Mouse (Mus musculus): Measurements from ENCODE around the gene Wnt10a. TPM values are rescaled to one million over a fixed set of nuclear protein-coding genes. Genes with fewer than 3 reads are reported as not detected.
A peak's percentile ranks its signal among the peaks of the same experiment; 100 is the strongest.

Gene Wnt10a
- total RNA-seq (2022): 1 to 10 TPM; 2.5 to 4.3 (median 3.3) TPM

- DNase-seq (ENCODE audit: low spot score in 2 of 2): no peak
These were observed at the start of gene Wnt10a for GRCm38 (mm10) chr1:74791249-74791648. Gene Wnt10a (plus strand): TSS chr1:74791516.

GRCm38 (mm10) chr1:74747335-74747734, 44.0 kb upstream of the Wnt10a start:
- DNase-seq (ENCODE audit: low spot score in 2 of 2): no peak

- DNase-seq (ENCODE audit: low spot score in 2 of 2): peak in 1 of 2 experiments; percentile 24
These were observed 42.6 kb upstream of the Wnt10a start, which contains the start of gene Prkag3 for GRCm38 (mm10) chr1:74748643-74749271. Gene Prkag3 (minus strand): TSS chr1:74749221.

GRCm38 (mm10) chr1:74749301-74749700, 42.0 kb upstream of the Wnt10a start:
- no peak for DNase-seq (ENCODE audit: low spot score in 2 of 2)

GRCm38 (mm10) chr1:74750683-74751082, 40.6 kb upstream of the Wnt10a start:
- no peak for DNase-seq (ENCODE audit: low spot score in 2 of 2)

GRCm38 (mm10) chr1:74752150-74752549, 39.2 kb upstream of the Wnt10a start:
- DNase-seq (ENCODE audit: low spot score in 2 of 2): no peak

- no peak for DNase-seq (ENCODE audit: low spot score in 2 of 2)
These were observed 38.5 kb upstream of the Wnt10a start for GRCm38 (mm10) chr1:74752833-74753232.

GRCm38 (mm10) chr1:74753266-74753974, 37.9 kb upstream of the Wnt10a start:
- DNase-seq (ENCODE audit: low spot score in 2 of 2): no peak

- no peak for DNase-seq (ENCODE audit: low spot score in 2 of 2)
These were observed 37.0 kb upstream of the Wnt10a start for GRCm38 (mm10) chr1:74754175-74754785.

GRCm38 (mm10) chr1:74759773-74760172, 31.5 kb upstream of the Wnt10a start:
- DNase-seq (ENCODE audit: low spot score in 2 of 2): peak in 1 of 2 experiments; percentile 44

- DNase-seq (ENCODE audit: low spot score in 2 of 2): peak in 1 of 2 experiments; percentile 68
These were observed 28.2 kb upstream of the Wnt10a start for GRCm38 (mm10) chr1:74763081-74763480.

GRCm38 (mm10) chr1:74770727-74771466, 20.4 kb upstream of the Wnt10a start:
- DNase-seq (ENCODE audit: low spot score in 2 of 2): no peak

GRCm38 (mm10) chr1:74771467-74771844, 19.9 kb upstream of the Wnt10a start:
- no peak for DNase-seq (ENCODE audit: low spot score in 2 of 2)

- DNase-seq (ENCODE audit: low spot score in 2 of 2): no peak
These were observed 19.6 kb upstream of the Wnt10a start, which contains the start of gene Wnt6 for GRCm38 (mm10) chr1:74771845-74771930. Gene Wnt6 (plus strand): TSS chr1:74771892.

- no peak for DNase-seq (ENCODE audit: low spot score in 2 of 2)
These were observed 19.2 kb upstream of the Wnt10a start for GRCm38 (mm10) chr1:74771931-74772620.

- no peak for DNase-seq (ENCODE audit: low spot score in 2 of 2)
These were observed 18.2 kb upstream of the Wnt10a start for GRCm38 (mm10) chr1:74773136-74773535.

- DNase-seq (ENCODE audit: low spot score in 2 of 2): no peak
These were observed 17.3 kb upstream of the Wnt10a start for GRCm38 (mm10) chr1:74774062-74774461.

- DNase-seq (ENCODE audit: low spot score in 2 of 2): no peak
These were observed 15.5 kb upstream of the Wnt10a start for GRCm38 (mm10) chr1:74775816-74776215.

GRCm38 (mm10) chr1:74778934-74779486, 12.3 kb upstream of the Wnt10a start:
- DNase-seq (ENCODE audit: low spot score in 2 of 2): no peak

- no peak for DNase-seq (ENCODE audit: low spot score in 2 of 2)
These were observed 9.3 kb upstream of the Wnt10a start for GRCm38 (mm10) chr1:74782045-74782444.

GRCm38 (mm10) chr1:74783554-74783953, 7.8 kb upstream of the Wnt10a start:
- DNase-seq (ENCODE audit: low spot score in 2 of 2): no peak

Measured in layer of hippocampus, adult 8-10 months (tissue).